Mouse (Mus musculus) retina, postnatal 1 day (tissue): ENCODE measurements at regions not wholly inside any gene's neighbourhood (a gene's known extent, or its start where the extent isn't known, plus 50 kb on each side); places are given as distances from the start of the nearest gene placed in this dataset.

Experiments
- DNase-seq: peaks from one replicate; pipeline ENCODE4 v3.0.0-alpha.2; 2012

GRCm38 (mm10) chr6:50976973-50977372 lies 322.7 kb upstream of the Npvf start:
- no peak for DNase-seq

- DNase-seq: peak; percentile 55
Observed at GRCm38 (mm10) chr6:50977381-50977780, 323.1 kb upstream of the Npvf start.

GRCm38 (mm10) chr6:50978016-50978415 lies 323.8 kb upstream of the Npvf start:
- DNase-seq: no peak

GRCm38 (mm10) chr6:50978571-50978970 lies 324.3 kb upstream of the Npvf start:
- no peak for DNase-seq

GRCm38 (mm10) chr6:50979764-50980163 lies 325.5 kb upstream of the Npvf start:
- no peak for DNase-seq

GRCm38 (mm10) chr6:50980311-50980710 lies 326.1 kb upstream of the Npvf start:
- DNase-seq: no peak

- DNase-seq: peak; percentile 40
Observed at GRCm38 (mm10) chr6:50981702-50982309, 327.6 kb upstream of the Npvf start.

- peak; percentile 65 for DNase-seq
Observed at GRCm38 (mm10) chr6:50982856-50983255, 328.6 kb upstream of the Npvf start.

GRCm38 (mm10) chr6:50983511-50984099 lies 329.4 kb upstream of the Npvf start:
- peak; percentile 45 for DNase-seq

- DNase-seq: peak; percentile 35
Observed at GRCm38 (mm10) chr6:50984157-50984905, 330.1 kb upstream of the Npvf start.

GRCm38 (mm10) chr6:50986270-50986924 lies 332.2 kb upstream of the Npvf start:
- peak; percentile 85 for DNase-seq

- DNase-seq: no peak
Observed at GRCm38 (mm10) chr6:50988561-50988960, 334.3 kb upstream of the Npvf start.

GRCm38 (mm10) chr6:50991528-50992125 lies 337.4 kb upstream of the Npvf start:
- DNase-seq: no peak

- peak; percentile 60 for DNase-seq
Observed at GRCm38 (mm10) chr6:50993952-50994351, 339.7 kb upstream of the Npvf start.

- no peak for DNase-seq
Observed at GRCm38 (mm10) chr6:51002713-51003112, 348.5 kb upstream of the Npvf start.

GRCm38 (mm10) chr6:51006074-51006591 lies 351.9 kb upstream of the Npvf start:
- DNase-seq: peak; percentile 70

GRCm38 (mm10) chr6:51009526-51010340 lies 355.5 kb upstream of the Npvf start:
- no peak for DNase-seq

GRCm38 (mm10) chr6:51010536-51010935 lies 356.3 kb upstream of the Npvf start:
- DNase-seq: no peak

- DNase-seq: no peak
Observed at GRCm38 (mm10) chr6:51012086-51012830, 358.0 kb upstream of the Npvf start.

- peak; percentile 55 for DNase-seq
Observed at GRCm38 (mm10) chr6:51015735-51016134, 361.5 kb upstream of the Npvf start.

GRCm38 (mm10) chr6:51016441-51017070 lies 362.3 kb upstream of the Npvf start:
- peak; percentile 97 for DNase-seq
